8 mouse cellular contexts compared by ENCODE assay signal in the genomic region with DNA sequence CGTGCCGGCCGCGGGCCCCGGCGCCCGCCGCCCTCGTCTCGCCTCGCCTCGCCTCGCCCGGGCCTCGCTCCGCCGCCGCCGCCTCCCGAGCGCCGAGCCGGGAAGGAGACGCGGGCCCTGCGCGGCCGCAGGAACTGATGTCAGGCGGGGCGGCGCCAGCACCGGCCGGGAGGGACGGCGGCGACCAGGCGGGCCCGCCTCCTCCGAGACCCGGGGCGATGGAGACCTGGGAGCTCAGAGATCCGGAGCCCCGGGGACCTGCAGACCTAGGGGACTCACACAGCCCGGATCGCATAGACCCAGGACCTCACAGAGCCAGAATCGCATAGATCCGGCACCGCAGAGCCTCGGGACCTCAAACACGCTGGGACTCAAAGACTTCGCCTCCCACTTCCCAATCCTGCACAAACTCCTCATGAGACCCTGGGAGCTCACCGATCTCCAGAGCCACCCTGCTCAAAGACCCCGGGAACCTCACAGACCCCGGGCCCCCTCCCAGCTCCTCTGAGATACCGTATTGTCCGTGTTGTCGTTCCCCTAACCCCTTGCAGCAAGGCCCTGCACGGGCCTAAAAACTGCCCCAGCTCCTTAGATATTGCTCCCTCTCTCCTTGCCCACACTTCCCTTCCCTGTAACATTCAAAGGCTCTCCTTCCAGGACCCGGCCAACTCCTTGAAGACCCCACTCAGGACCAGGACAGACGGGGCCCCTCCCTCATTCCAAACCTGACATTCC. TPM values are rescaled to one million over a fixed set of nuclear protein-coding genes. Genes with fewer than 3 reads are reported as not detected.
DNase-seq lines count a peak whose midpoint lies in the region; ATAC-seq and TF ChIP-seq lines count a peak whose summit lies in the region.

No protein-coding gene starts in this region.

- peak; percentile 51 for TF ChIP-seq POLR2A in thymus, adult 2 months (IDR thresholded peaks at IDR 0.05; ENCODE audit: control insufficient read depth, extremely low read depth, insufficient read depth, low read length, poor library complexity)

- under 1% methylated on average over 59 of the region's 60 CpGs for WGBS in heart, postnatal 0 days
- 2% methylated on average over 60 of the region's 60 CpGs for WGBS in lung, embryonic 14.5 days
- 3% methylated on average over 60 of the region's 60 CpGs for WGBS in thymus, adult 2 months

- H3K27me3 ChIP-seq in heart, postnatal 0 days (ENCODE audit: control insufficient read depth, insufficient read depth, low read length): no peaks in the 10 kb centered on the region
- H3K27me3 ChIP-seq in lung, embryonic 14.5 days (ENCODE audit: insufficient read depth, low read length): no peaks in the 10 kb centered on the region
- H3K27me3 ChIP-seq in thymus, adult 2 months (ENCODE audit: control insufficient read depth, insufficient read depth, low read length): no peaks in the 10 kb centered on the region

- H3K4me2 ChIP-seq in heart, postnatal 0 days (ENCODE audit: low read depth, low read length): peak overlapping the region; percentile 87
- H3K4me2 ChIP-seq in lung, embryonic 14.5 days: peak overlapping the region; percentile 90

- H3K36me3 ChIP-seq in heart, postnatal 0 days (replicated peaks; ENCODE audit: control insufficient read depth, insufficient read depth, low read length): peaks cover 19% of the 10 kb centered on the region
- peaks cover 19% of the 10 kb centered on the region for H3K36me3 ChIP-seq in lung, embryonic 14.5 days (ENCODE audit: insufficient read depth)
- no peaks in the 10 kb centered on the region for H3K36me3 ChIP-seq in thymus, adult 2 months (ENCODE audit: control insufficient read depth, insufficient read depth, low read length)

- H3K27ac ChIP-seq in heart, postnatal 0 days (ENCODE audit: low read depth): peak overlapping the region; percentile 93
- peak overlapping the region; percentile 78 for H3K27ac ChIP-seq in lung, embryonic 14.5 days (ENCODE audit: low read depth)
- H3K27ac ChIP-seq in thymus, adult 2 months (ENCODE audit: control insufficient read depth, insufficient read depth, low read length): no peak overlapping the region

- TF ChIP-seq CTCF in heart, postnatal 0 days (IDR thresholded peaks at IDR 0.05; ENCODE audit: low read depth): no peak
- no peak for TF ChIP-seq CTCF in lung, embryonic 14.5 days (IDR thresholded peaks at IDR 0.05; ENCODE audit: low read depth)
- TF ChIP-seq CTCF in thymus, adult 2 months (IDR thresholded peaks at IDR 0.05; ENCODE audit: borderline replicate concordance, control insufficient read depth, extremely low read depth, insufficient read depth, low read length, poor library complexity): no peak

- H3K4me3 ChIP-seq in heart, postnatal 0 days (ENCODE audit: low read depth, low read length): peak overlapping the region; percentile 86
- peak overlapping the region; percentile 86 for H3K4me3 ChIP-seq in lung, embryonic 14.5 days (ENCODE audit: low read depth, low read length)
- H3K4me3 ChIP-seq in thymus, adult 2 months (ENCODE audit: control insufficient read depth, insufficient read depth, low read length): peak overlapping the region; percentile 50

- peak; percentile 24 to 41 for DNase-seq in CD8-positive naive resting alpha-beta T cell, adult 2 months (ENCODE audit: low read depth in 2 of 2, low spot score in 2 of 2)
- DNase-seq in c-Kit-negative CD71-positive TER-119-positive erythroid progenitor cells, embryonic 14.5 days (ENCODE audit: low read depth, low spot score): peak; percentile 52
- peak; percentile 74 for DNase-seq in heart, postnatal 0 days (ENCODE audit: low spot score)
- DNase-seq in kidney, postnatal 36 days: peak; percentile 76 to 90
- DNase-seq in lung, embryonic 14.5 days: peak; percentile 80
- peak; percentile 74 for DNase-seq in thymus, adult 2 months

- H3K4me1 ChIP-seq in heart, postnatal 0 days (ENCODE audit: control insufficient read depth, insufficient read depth): peaks cover 14% of the 10 kb centered on the region; the same call in 1 of the 2 replicates
- H3K4me1 ChIP-seq in lung, embryonic 14.5 days (ENCODE audit: insufficient read depth): peaks cover 8% of the 10 kb centered on the region
- peaks cover 13% of the 10 kb centered on the region for H3K4me1 ChIP-seq in thymus, adult 2 months (replicated peaks; ENCODE audit: control insufficient read depth, insufficient read depth, low read length)

- ATAC-seq in erythroid progenitor cell, adult 5-6 weeks (replicated peaks; ENCODE audit: low FRiP score, poor library complexity, severe bottlenecking): peak; percentile 92
- ATAC-seq in heart, postnatal 0 days (ENCODE audit: insufficient read depth, low read depth): peak; percentile 86
- peak; percentile 87 for ATAC-seq in lung, embryonic 14.5 days (ENCODE audit: insufficient read depth)
- ATAC-seq in neutrophil, adult 5-6 weeks (ENCODE audit: extremely low read depth, insufficient number of reproducible peaks, low FRiP score, poor library complexity, severe bottlenecking): peak; percentile 40

- peak overlapping the region; percentile 91 for H3K9ac ChIP-seq in heart, postnatal 0 days (replicated peaks; ENCODE audit: low read depth, low read length)
- peak overlapping the region; percentile 94 for H3K9ac ChIP-seq in lung, embryonic 14.5 days

- no peaks in the 10 kb centered on the region for H3K9me3 ChIP-seq in heart, postnatal 0 days (replicated peaks; ENCODE audit: control insufficient read depth, low read length)
- no peaks in the 10 kb centered on the region for H3K9me3 ChIP-seq in lung, embryonic 14.5 days (ENCODE audit: low read depth, low read length)

- TF ChIP-seq EP300 in heart, postnatal 0 days (IDR thresholded peaks at IDR 0.05; ENCODE audit: low read depth): no peak

RNA-seq across cellular contexts. Expression of a gene that starts 0.5 kb away (rescaled TPM):
- 10.1 and 17.3 TPM in 2 replicates for total RNA-seq in erythroid progenitor cell, adult 5-6 weeks (2015; ENCODE audit: low replicate concordance)
- total RNA-seq in erythroid progenitor cell, adult 5-6 weeks (2017; ENCODE audit: low replicate concordance): 2.3 and 4.9 TPM in 2 replicates
- 43.3 and 52.9 TPM in 2 replicates for total RNA-seq in heart, postnatal 0 days (2014; rRNA removed; ENCODE audit: low replicate concordance)
- 5.6 and 7.0 TPM in 2 replicates for polyA plus RNA-seq in heart, postnatal 0 days (2015; fragmentation: Nextera tagmentation; extraction: Ambion mirVana)
- polyA plus RNA-seq in lung, embryonic 14.5 days (2014; fragmentation: Nextera tagmentation; extraction: Ambion mirVana): 5.1 and 5.4 TPM in 2 replicates
- total RNA-seq in neutrophil, adult 5-6 weeks (2017): 15.6 and 16.6 TPM in 2 replicates
- polyA plus RNA-seq in thymus, adult 2 months (2012; rRNA removed): 58.5 and 71.4 TPM in 2 replicates

RNA-seq across cellular contexts. Expression of a gene that starts 21.2 kb away (rescaled TPM):
- total RNA-seq in erythroid progenitor cell, adult 5-6 weeks (2015; ENCODE audit: low replicate concordance): not detected in 2 replicates
- not detected in 2 replicates for total RNA-seq in erythroid progenitor cell, adult 5-6 weeks (2017; ENCODE audit: low replicate concordance)
- total RNA-seq in heart, postnatal 0 days (2014; rRNA removed; ENCODE audit: low replicate concordance): 2.1 and 11.9 TPM in 2 replicates
- polyA plus RNA-seq in heart, postnatal 0 days (2015; fragmentation: Nextera tagmentation; extraction: Ambion mirVana): not detected in 2 replicates
- 0.38 and 3.2 TPM in 2 replicates for polyA plus RNA-seq in lung, embryonic 14.5 days (2014; fragmentation: Nextera tagmentation; extraction: Ambion mirVana)
- total RNA-seq in neutrophil, adult 5-6 weeks (2017): 6.5 TPM in 1 of 2 replicates, not detected in the other
- polyA plus RNA-seq in thymus, adult 2 months (2012; rRNA removed): 8.5 and 14.4 TPM in 2 replicates

RNA-seq across cellular contexts. Expression of a gene that starts 40.6 kb away (rescaled TPM):
- total RNA-seq in erythroid progenitor cell, adult 5-6 weeks (2015; ENCODE audit: low replicate concordance): not detected in 2 replicates
- not detected in 2 replicates for total RNA-seq in erythroid progenitor cell, adult 5-6 weeks (2017; ENCODE audit: low replicate concordance)
- total RNA-seq in heart, postnatal 0 days (2014; rRNA removed; ENCODE audit: low replicate concordance): 12.8 and 56.2 TPM in 2 replicates
- 17.9 and 20.6 TPM in 2 replicates for polyA plus RNA-seq in heart, postnatal 0 days (2015; fragmentation: Nextera tagmentation; extraction: Ambion mirVana)
- polyA plus RNA-seq in lung, embryonic 14.5 days (2014; fragmentation: Nextera tagmentation; extraction: Ambion mirVana): not detected in 2 replicates
- total RNA-seq in neutrophil, adult 5-6 weeks (2017): 0.23 and 0.25 TPM in 2 replicates
- polyA plus RNA-seq in thymus, adult 2 months (2012; rRNA removed): 2.6 and 12.3 TPM in 2 replicates

RNA-seq across cellular contexts. Expression of a gene that starts 45.7 kb away (rescaled TPM):
- total RNA-seq in erythroid progenitor cell, adult 5-6 weeks (2015; ENCODE audit: low replicate concordance): not detected in 2 replicates
- total RNA-seq in erythroid progenitor cell, adult 5-6 weeks (2017; ENCODE audit: low replicate concordance): not detected in 2 replicates
- 0.89 and 6.1 TPM in 2 replicates for total RNA-seq in heart, postnatal 0 days (2014; rRNA removed; ENCODE audit: low replicate concordance)
- 6.8 and 7.3 TPM in 2 replicates for polyA plus RNA-seq in heart, postnatal 0 days (2015; fragmentation: Nextera tagmentation; extraction: Ambion mirVana)
- 0.38 and 0.50 TPM in 2 replicates for polyA plus RNA-seq in lung, embryonic 14.5 days (2014; fragmentation: Nextera tagmentation; extraction: Ambion mirVana)
- not detected in 2 replicates for total RNA-seq in neutrophil, adult 5-6 weeks (2017)
- polyA plus RNA-seq in thymus, adult 2 months (2012; rRNA removed): 1.2 and 2.8 TPM in 2 replicates

RNA-seq across cellular contexts. Expression of a gene that starts 58.3 kb away (rescaled TPM):
- 0.72 and 2.9 TPM in 2 replicates for total RNA-seq in erythroid progenitor cell, adult 5-6 weeks (2015; ENCODE audit: low replicate concordance)
- 0.77 TPM in 1 of 2 replicates, not detected in the other for total RNA-seq in erythroid progenitor cell, adult 5-6 weeks (2017; ENCODE audit: low replicate concordance)
- total RNA-seq in heart, postnatal 0 days (2014; rRNA removed; ENCODE audit: low replicate concordance): 48.3 and 61.5 TPM in 2 replicates
- 47.1 and 57.5 TPM in 2 replicates for polyA plus RNA-seq in heart, postnatal 0 days (2015; fragmentation: Nextera tagmentation; extraction: Ambion mirVana)
- 83.6 and 89.2 TPM in 2 replicates for polyA plus RNA-seq in lung, embryonic 14.5 days (2014; fragmentation: Nextera tagmentation; extraction: Ambion mirVana)
- total RNA-seq in neutrophil, adult 5-6 weeks (2017): 0.12 TPM in 1 of 2 replicates, not detected in the other
- polyA plus RNA-seq in thymus, adult 2 months (2012; rRNA removed): 9.5 and 16.2 TPM in 2 replicates

Comparison
In these comparisons a context has a peak if more than half of its experiments do, and no peak if none do; other contexts are left out.
1. DNase-seq: peak in every context shown above with its lines; median percentile 83 in kidney, postnatal 36 days; 80 in lung, embryonic 14.5 days; 74 in heart, postnatal 0 days; 74 in thymus, adult 2 months; 52 in c-Kit-negative CD71-positive TER-119-positive erythroid progenitor cells, embryonic 14.5 days; 32 in CD8-positive naive resting alpha-beta T cell, adult 2 months.
2. ATAC-seq: peak in every context shown above with its lines; median percentile 92 in erythroid progenitor cell, adult 5-6 weeks; 87 in lung, embryonic 14.5 days; 86 in heart, postnatal 0 days; 40 in neutrophil, adult 5-6 weeks.
3. RNA of a gene that starts 40.6 kb away (total RNA-seq): 12.8 to 56.2 TPM in heart, postnatal 0 days; 0.23 to 0.25 TPM in neutrophil, adult 5-6 weeks and not detected in erythroid progenitor cell, adult 5-6 weeks; every median in the first group is over 10 times any median in the second.
4. Peak in every context shown above with its lines, with median percentiles within 50 percentile points of each other: H3K4me3 ChIP-seq.